In the genomic region with DNA sequence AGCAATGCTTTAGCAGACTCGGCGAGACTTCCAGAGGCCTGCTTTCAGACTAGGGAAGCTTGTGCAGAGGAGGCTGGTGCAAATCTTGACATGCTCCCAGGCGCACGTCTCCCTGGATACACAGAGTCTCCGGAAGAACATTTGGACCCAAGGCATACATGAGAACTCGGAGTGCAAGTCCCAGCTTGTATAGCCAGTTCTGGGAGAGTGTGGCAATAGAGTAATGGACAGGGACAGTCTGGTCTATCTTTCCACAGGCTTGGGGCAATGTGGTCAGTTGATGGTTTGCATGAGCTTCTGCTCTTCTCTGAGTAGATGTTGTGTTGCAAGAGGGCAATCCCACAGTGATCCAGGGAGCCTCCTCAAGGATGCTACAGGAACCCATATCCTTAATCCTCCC, we compare ENCODE assay signal across 15 mouse cellular contexts.
"Had no signal": no experiment of that assay in that cellular context is flagged by ENCODE, and none has a peak within 500 bp of the region (broad histone marks: within the 10 kb centered on the region; RNA-seq: fewer than 3 reads in every experiment).

No protein-coding gene starts in this region.

- DNase-seq: lung, adult 18-20 months; lung, embryonic 14.5 days; lung, postnatal 10 days; lung, postnatal 4 days; midbrain, embryonic 14.5 days; right cerebral cortex, postnatal 14 days; thymus, adult 2 months; thymus, postnatal 25 days; thymus, postnatal 4 days had no signal

- H3K4me1 ChIP-seq: midbrain, embryonic 12.5 days; stomach, embryonic 15.5 days had no signal

- ATAC-seq: midbrain, embryonic 16.5 days had no signal

- H3K4me2 ChIP-seq: liver, embryonic 15.5 days; lung, embryonic 14.5 days; midbrain, embryonic 12.5 days; neural tube, embryonic 12.5 days; stomach, embryonic 15.5 days had no signal

- H3K9me3 ChIP-seq: liver, embryonic 15.5 days; midbrain, embryonic 12.5 days; neural tube, embryonic 12.5 days; stomach, embryonic 15.5 days had no signal

- H3K36me3 ChIP-seq: liver, embryonic 15.5 days; midbrain, embryonic 12.5 days; neural tube, embryonic 12.5 days; stomach, embryonic 15.5 days had no signal

- H3K27ac ChIP-seq: liver, embryonic 15.5 days; midbrain, embryonic 12.5 days; neural tube, embryonic 12.5 days; stomach, embryonic 15.5 days; stomach, postnatal 0 days had no signal

- H3K4me3 ChIP-seq: liver, embryonic 15.5 days; midbrain, embryonic 12.5 days; neural tube, embryonic 12.5 days; stomach, embryonic 15.5 days had no signal

- H3K9ac ChIP-seq: liver, embryonic 15.5 days; lung, embryonic 14.5 days; midbrain, embryonic 12.5 days; neural tube, embryonic 12.5 days; stomach, embryonic 15.5 days had no signal

- H3K27me3 ChIP-seq: neural tube, embryonic 12.5 days; stomach, embryonic 15.5 days had no signal
